8 mouse cellular contexts compared by ENCODE assay signal in genomic region chr11:4217914-4218629, GRCm38 (mm10). TPM values are rescaled to one million over a fixed set of nuclear protein-coding genes. Genes with fewer than 3 reads are reported as not detected.
DNase-seq lines count a peak whose midpoint lies in the region; ATAC-seq lines count a peak whose summit lies in the region.

TSS of gene Castor1 (plus strand) at chr11:4218225.

- DNase-seq in MEL-GATA-1-ER (ENCODE audit: extremely low read depth, low read depth): peak; percentile 92
- DNase-seq in cerebellum, adult 9-11 months: peak; percentile 52
- peak; percentile 53 to 63 for DNase-seq in layer of hippocampus, postnatal 10 days (ENCODE audit: low spot score in 2 of 2)
- DNase-seq in lung, postnatal 25 days (ENCODE audit: low spot score): peak; percentile 97
- peak; percentile 80 for DNase-seq in retina, embryonic 14.5 days (ENCODE audit: low spot score)
- peak; percentile 87 for DNase-seq in thymus, postnatal 4 days

- peak; percentile 35; the same call in 1 of the 2 replicates for ATAC-seq in frontal cortex, adult (ENCODE audit: low TSS enrichment)
- ATAC-seq in hematopoietic stem cell, adult 5-6 weeks (replicated peaks in 1 of 2; ENCODE audit: insufficient read depth in 1 of 2, low FRiP score in 2 of 2, low TSS enrichment in 1 of 2, low read depth in 1 of 2, poor library complexity in 2 of 2, severe bottlenecking in 2 of 2): peak; percentile 80 to 86

RNA-seq across cellular contexts. Expression of gene Castor1, which starts in this region (rescaled TPM):
- total RNA-seq in hematopoietic stem cell, adult 5-6 weeks (2017): 1.9 TPM in 2 replicates
- 1 to 10 TPM; 4.0 to 5.5 TPM for total RNA-seq in layer of hippocampus, postnatal 10 days (2021)

Comparison
In these comparisons a context has a peak if more than half of its experiments do, and no peak if none do; other contexts are left out.
1. Peak in every context shown above with its lines: DNase-seq and ATAC-seq.